Mouse (Mus musculus): ENCODE results near the gene Zdhhc9. TPM values are rescaled to one million over a fixed set of nuclear protein-coding genes. Genes with fewer than 3 reads are reported as not detected.

Zdhhc9 gene
- polyA plus RNA-seq, 1 experiment: 16.6 TPM

DNA sequence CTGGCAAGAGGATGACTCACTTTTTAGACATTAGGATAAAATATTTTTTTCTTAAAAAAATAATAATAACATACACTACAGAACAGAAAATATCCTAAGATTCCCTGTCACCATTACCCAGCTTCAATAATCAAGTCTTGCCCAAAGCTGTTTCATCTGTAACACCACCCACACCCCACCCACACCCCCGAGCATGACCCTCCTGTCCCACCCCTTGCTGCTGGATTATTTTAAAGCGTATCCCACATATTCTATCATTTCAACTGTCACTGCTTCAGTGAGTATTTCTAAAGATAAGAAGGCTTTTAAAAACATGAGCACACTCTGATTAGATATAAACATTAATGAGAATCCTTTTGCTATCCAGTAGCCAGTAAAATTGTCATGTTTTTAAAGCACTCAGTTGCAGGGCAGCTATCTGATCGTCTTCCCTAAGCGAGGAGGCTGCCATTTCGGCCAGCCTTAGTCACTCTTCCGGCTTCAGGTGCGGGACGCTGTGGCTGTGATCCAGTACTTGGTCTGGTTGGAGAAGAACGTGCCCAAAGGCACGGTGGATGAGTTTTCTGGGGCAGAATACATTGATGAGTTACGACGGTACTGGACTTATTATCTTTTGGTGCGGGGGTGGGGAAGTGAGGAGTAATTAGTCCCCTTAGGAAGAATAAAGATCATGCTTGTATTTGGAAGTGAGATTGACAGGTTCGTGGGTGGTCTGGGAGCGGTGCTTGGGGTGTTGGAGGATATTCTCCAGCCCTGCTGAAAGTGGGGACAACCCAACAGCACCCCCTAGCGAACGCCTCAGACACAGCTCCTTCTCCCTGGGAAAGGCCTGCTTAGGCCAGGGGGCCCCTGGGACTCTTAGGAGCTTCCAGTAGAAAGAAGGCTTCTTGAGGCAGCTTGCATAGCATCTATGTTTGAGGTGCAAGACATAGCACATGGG, 84.3 kb downstream of the Zdhhc9 start:
- H3K27me3 ChIP-seq (ENCODE audit: control insufficient read depth, insufficient read depth, insufficient read length): no peaks in the 10 kb centered on the region
- H3K79me2 ChIP-seq (ENCODE audit: control insufficient read depth, insufficient read depth): no peaks in the 10 kb centered on the region
- H3K36me3 ChIP-seq (ENCODE audit: control insufficient read depth, insufficient read depth): no peaks in the 10 kb centered on the region
- H3K4me2 ChIP-seq (ENCODE audit: low read depth): peak overlapping the region; percentile 45
- TF ChIP-seq POLR2AphosphoS2 (IDR thresholded peaks at IDR 0.05; ENCODE audit: insufficient read length, low read depth): no peak
- no peak for TF ChIP-seq MAX (IDR thresholded peaks at IDR 0.05; ENCODE audit: low read depth)
- TF ChIP-seq TCF3 (IDR thresholded peaks at IDR 0.05; ENCODE audit: insufficient read length, low read depth): no peak
- TF ChIP-seq TCF12 (IDR thresholded peaks at IDR 0.05; ENCODE audit: insufficient read depth, poor library complexity, severe bottlenecking): no peak
- no peak for TF ChIP-seq REST (IDR thresholded peaks at IDR 0.05; ENCODE audit: insufficient read depth, insufficient read length)
- no peak for TF ChIP-seq POLR2A (IDR thresholded peaks at IDR 0.05; ENCODE audit: insufficient read length, low read depth)
- TF ChIP-seq CEBPB (IDR thresholded peaks at IDR 0.05; ENCODE audit: insufficient read depth, poor library complexity, severe bottlenecking): no peak
- TF ChIP-seq E2F4 (IDR thresholded peaks at IDR 0.05; ENCODE audit: insufficient read depth): no peak
- no peak for TF ChIP-seq MYOG (IDR thresholded peaks at IDR 0.05; ENCODE audit: control insufficient read depth in 1 of 3, insufficient read depth in 1 of 3, insufficient read length in 2 of 3, low read depth in 2 of 3)
- no peak for TF ChIP-seq USF1 (IDR thresholded peaks at IDR 0.05; ENCODE audit: low read depth)
- no peak for TF ChIP-seq SRF (IDR thresholded peaks at IDR 0.05; ENCODE audit: control insufficient read depth, insufficient read length, low read depth)
- no peak for TF ChIP-seq MYOD1 (IDR thresholded peaks at IDR 0.05; ENCODE audit: control insufficient read depth in 1 of 3, insufficient read length in 2 of 3, low read depth in 2 of 3)
- H3K4me3 ChIP-seq: no peak overlapping the region
- H3ac ChIP-seq (ENCODE audit: control insufficient read depth, insufficient read length): no peak overlapping the region

Other genes starting within 250 kb of the Zdhhc9 start
- gene Apln, start 174.0 kb downstream of the Zdhhc9 start, polyA plus RNA-seq (2012; fragmentation: generic; extraction: Trizol): 2.4 TPM
- gene Xpnpep2, start 100.2 kb downstream of the Zdhhc9 start, polyA plus RNA-seq (2012; fragmentation: generic; extraction: Trizol): 1.0 TPM
- not detected for gene Sash3, start 62.4 kb downstream of the Zdhhc9 start, polyA plus RNA-seq (2012; fragmentation: generic; extraction: Trizol)
- 12.2 TPM for gene Utp14a, start 48.0 kb upstream of the Zdhhc9 start, polyA plus RNA-seq (2012; fragmentation: generic; extraction: Trizol)
- gene Bcorl1, start 132.5 kb upstream of the Zdhhc9 start, polyA plus RNA-seq (2012; fragmentation: generic; extraction: Trizol): 4.5 TPM